Mouse (Mus musculus) granulocyte monocyte progenitor cell, adult 5-6 weeks (primary cell): ENCODE data around the gene Lrp5. TPM values are rescaled to one million over a fixed set of nuclear protein-coding genes. Genes with fewer than 3 reads are reported as not detected.

Experiments used
- ATAC-seq: replicated peaks from 2 replicates; pipeline ENCODE4 v1.8.0; 2016; ENCODE audit warnings: mild to moderate bottlenecking, moderate TSS enrichment, inconsistent platforms; ENCODE audit not compliant: poor library complexity, severe bottlenecking
- total RNA-seq, 2 experiments: library from RNA; stranded (forward) in 1 of 2; stranded (reverse) in 1 of 2; fragments of 200-712, 200-1000 nt in 1 of 2; fragments of >200 nt in 1 of 2; fragmentation: Nextera tagmentation in 1 of 2; gene quantifications; 2 replicates each; pipeline ENCODE4 v1.2.3; 2014 to 2017

Gene Lrp5
- total RNA-seq, 2 experiments from 2014 or later, result 15.1 to 28.0 TPM

- ATAC-seq, result no peak
Observed at GRCm38 (mm10) chr19:3698035-3698434, 11.7 kb upstream of the Lrp5 start.

- peak; percentile 51 for ATAC-seq
Observed at GRCm38 (mm10) chr19:3695976-3696375, 9.6 kb upstream of the Lrp5 start.

- ATAC-seq, result no peak
Observed at GRCm38 (mm10) chr19:3695471-3695870, 9.1 kb upstream of the Lrp5 start.

GRCm38 (mm10) chr19:3695006-3695405 is 8.6 kb upstream of the Lrp5 start:
- ATAC-seq, result no peak

GRCm38 (mm10) chr19:3694476-3694875 is 8.1 kb upstream of the Lrp5 start:
- no peak for ATAC-seq

GRCm38 (mm10) chr19:3692414-3693145 is 6.2 kb upstream of the Lrp5 start:
- no peak for ATAC-seq

GRCm38 (mm10) chr19:3691337-3691736 is 5.0 kb upstream of the Lrp5 start:
- ATAC-seq, result no peak

- peak; percentile 68 for ATAC-seq
Observed at GRCm38 (mm10) chr19:3687676-3688171, 1.4 kb upstream of the Lrp5 start.

GRCm38 (mm10) chr19:3685611-3686214 is 651 bp downstream of the Lrp5 start:
- ATAC-seq, result no peak

GRCm38 (mm10) chr19:3684957-3685580 is 1.3 kb downstream of the Lrp5 start:
- no peak for ATAC-seq

GRCm38 (mm10) chr19:3684414-3684813 is 1.9 kb downstream of the Lrp5 start:
- no peak for ATAC-seq

- 0 out of 2 replicates have a peak, but pooled peaks have one; percentile 8 for ATAC-seq
Observed at GRCm38 (mm10) chr19:3681310-3681934, 4.9 kb downstream of the Lrp5 start.

- ATAC-seq, result no peak
Observed at GRCm38 (mm10) chr19:3680732-3681131, 5.6 kb downstream of the Lrp5 start.

- peak; percentile 66 for ATAC-seq
Observed at GRCm38 (mm10) chr19:3674122-3674855, 12.1 kb downstream of the Lrp5 start.

- ATAC-seq, result 0 out of 2 replicates have a peak, but pooled peaks have one; percentile 25
Observed at GRCm38 (mm10) chr19:3673149-3673548, 13.2 kb downstream of the Lrp5 start.

GRCm38 (mm10) chr19:3669100-3669499 is 17.3 kb downstream of the Lrp5 start:
- peak; percentile 64 for ATAC-seq

GRCm38 (mm10) chr19:3668551-3668950 is 17.8 kb downstream of the Lrp5 start:
- no peak for ATAC-seq

- ATAC-seq, result no peak
Observed at GRCm38 (mm10) chr19:3667979-3668378, 18.4 kb downstream of the Lrp5 start.

GRCm38 (mm10) chr19:3667155-3667895 is 19.0 kb downstream of the Lrp5 start:
- peak; percentile 8; the same call in 1 of the 2 replicates for ATAC-seq
